Mouse (Mus musculus) common myeloid progenitor, adult 5-6 weeks (primary cell): Measurements from ENCODE around the gene Fry. TPM values are rescaled to one million over a fixed set of nuclear protein-coding genes. Genes with fewer than 3 reads are reported as not detected.
A peak's percentile ranks its signal among the peaks of the same experiment; 100 is the strongest.

Experiments used
- ATAC-seq: replicated peaks from 2 replicates; pipeline ENCODE4 v1.8.0; 2016; ENCODE audit warnings: low read depth, mild to moderate bottlenecking, moderate TSS enrichment, inconsistent platforms; ENCODE audit not compliant: poor library complexity, severe bottlenecking
- total RNA-seq: library from RNA; stranded (forward); fragments of 200-1000, 187-1606 nt; gene quantifications from 2 replicates; pipeline ENCODE4 v1.2.3, GENCODE M21; 2017

Fry gene
- total RNA-seq, 1 experiment from 2014 or later: 22.5 TPM

DNA sequence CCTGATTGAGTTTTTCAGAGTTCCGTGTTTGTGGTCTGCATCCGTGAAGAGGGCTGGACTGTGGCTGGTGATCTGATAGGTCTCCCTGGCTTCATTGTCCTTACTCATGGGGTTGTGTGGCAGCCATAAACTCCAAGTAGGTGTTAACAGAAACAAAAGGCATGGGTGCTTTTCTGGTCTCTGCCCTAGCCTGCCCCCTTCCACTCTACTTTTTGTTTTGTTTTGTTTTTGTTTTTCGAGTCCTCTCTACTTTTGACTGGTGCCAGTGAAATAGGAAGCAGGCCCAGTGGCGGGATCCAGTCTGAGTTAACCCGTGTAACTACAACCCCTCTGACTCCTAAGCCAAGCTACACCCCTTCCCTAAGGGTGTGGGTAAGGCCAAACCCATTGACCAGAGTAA lies 48.4 kb downstream of the Fry start:
- ATAC-seq: no peak

DNA sequence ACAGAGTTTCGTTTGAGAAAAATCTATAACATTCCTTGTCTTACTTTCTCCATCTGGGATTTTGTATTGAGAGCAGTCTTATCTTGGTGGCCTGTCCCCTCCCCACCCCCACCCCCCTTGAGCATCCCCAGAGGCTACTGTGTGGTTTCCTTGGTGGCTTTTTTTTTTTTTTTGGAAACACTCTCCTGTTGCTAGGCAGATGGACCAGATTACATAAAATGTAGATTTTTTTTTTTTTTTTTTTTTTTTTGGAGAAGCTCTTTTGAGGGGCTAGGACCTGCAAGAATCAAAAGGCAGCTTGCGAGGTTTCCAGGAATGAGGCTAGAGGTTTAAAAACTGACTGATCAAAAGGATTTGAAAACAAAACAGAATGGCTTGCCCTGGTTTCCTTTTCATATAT lies 48.8 kb downstream of the Fry start:
- ATAC-seq: no peak

DNA sequence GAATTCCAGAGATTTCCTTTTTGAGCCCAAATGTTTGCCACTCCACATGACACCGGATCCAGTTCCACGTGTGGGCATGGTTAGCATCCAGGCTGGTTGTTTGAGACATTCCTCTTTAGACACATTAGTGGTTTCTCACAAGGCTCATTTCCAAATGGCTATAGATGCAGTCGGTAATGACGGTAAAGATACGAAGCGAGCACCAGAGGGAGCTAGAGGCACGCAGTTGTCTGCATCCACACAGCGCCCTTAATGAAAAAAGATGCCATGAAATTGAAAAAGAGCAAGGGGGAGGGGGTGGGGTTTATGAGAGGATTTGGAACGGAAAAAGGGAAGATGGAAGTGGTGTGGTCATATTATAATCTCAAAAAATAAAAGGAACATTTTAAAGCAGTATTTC lies 50.3 kb downstream of the Fry start:
- peak; percentile 99 for ATAC-seq

DNA sequence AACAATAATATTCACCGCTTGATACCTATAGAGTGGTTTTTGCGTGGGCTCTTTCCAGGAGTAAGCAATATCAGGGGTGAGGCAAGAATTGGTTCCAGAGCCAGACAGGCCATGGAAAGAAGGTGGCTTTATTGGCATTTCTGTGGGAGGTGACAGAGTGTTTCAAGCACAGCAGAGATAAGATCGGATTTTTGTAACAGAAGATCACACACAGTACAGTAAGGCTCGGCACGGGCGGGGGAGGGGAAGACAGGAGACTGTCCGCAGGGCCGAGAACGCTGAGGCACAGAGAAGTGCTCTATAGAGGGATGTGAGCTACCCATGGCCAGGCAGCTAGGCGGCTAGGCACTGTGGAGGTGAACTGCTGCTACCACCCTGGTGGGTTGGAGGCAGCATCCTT lies 53.1 kb downstream of the Fry start:
- no peak for ATAC-seq

DNA sequence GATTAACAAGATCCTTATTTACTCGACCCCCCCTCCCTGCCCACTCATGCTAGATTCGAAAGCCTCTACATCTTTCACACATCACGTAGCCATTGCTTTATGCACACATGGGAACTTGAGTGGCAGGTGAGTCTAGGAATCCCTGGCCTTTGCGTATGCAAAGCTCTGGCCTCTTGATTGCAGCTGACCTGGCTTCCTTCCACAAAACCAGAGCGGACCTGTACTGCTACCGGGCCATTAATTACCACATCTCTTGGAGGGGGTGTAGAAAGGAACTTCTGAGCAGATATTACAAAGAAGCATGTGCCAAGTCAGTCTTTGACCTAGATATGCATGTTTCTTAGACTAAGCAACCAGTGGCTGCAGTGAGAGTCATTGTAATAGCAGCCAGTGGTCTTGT lies 55.4 kb downstream of the Fry start:
- ATAC-seq: no peak

DNA sequence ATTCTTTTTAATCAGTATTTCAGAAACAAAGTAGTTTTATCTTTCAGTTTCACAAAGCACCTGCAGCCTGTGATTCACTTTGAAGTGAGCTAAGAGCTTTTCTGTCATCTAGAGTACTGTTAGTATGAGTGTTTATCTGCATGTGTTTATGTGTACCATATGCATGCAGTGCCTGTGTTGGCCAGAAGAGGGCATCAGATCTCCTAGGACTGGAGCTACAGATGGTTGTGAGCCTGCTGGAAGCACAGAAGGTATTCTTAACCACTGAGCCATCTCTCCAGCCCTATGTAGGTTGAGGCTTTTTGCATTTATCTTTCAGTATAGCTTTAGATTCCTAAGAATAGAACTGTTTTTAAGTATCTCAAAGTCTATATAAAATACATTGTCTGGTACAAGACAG lies 56.5 kb downstream of the Fry start:
- ATAC-seq: no peak

DNA sequence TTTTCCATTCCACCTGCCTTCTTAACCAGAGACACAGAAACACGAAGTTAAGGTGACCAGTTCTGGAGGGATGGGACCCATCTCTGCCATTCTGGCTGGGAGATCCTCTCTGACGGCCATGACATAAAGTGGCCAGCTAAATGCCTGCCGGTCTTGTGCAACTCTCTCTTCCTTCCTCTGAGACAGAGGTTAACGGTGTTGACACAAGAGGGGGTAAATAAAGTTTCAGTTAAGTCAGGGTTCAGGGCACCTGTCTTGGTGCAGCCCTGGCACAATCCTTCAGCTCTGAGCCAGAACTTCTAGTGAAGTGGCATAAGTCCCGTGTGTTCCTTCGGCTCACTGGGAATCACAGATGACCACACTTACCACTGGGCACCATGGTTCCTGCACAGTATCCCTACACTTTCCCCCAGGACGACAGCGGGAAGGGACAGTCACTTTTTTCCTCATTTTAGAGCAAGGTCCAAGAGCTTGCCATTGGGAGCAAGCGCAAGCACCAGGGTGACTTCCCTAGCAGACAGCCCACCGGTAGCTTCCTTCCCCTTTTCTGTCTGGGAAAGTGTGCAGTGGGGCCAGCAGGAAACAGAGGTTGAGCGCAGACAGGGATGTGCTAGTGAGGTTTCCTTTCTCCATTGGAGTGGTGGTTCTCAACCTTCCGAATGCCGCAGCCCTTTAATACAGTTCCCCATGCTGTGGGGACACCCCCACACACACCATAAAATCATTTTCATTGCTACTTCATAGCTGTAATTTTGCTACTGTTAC lies 58.0 kb downstream of the Fry start:
- ATAC-seq: peak; percentile 93

DNA sequence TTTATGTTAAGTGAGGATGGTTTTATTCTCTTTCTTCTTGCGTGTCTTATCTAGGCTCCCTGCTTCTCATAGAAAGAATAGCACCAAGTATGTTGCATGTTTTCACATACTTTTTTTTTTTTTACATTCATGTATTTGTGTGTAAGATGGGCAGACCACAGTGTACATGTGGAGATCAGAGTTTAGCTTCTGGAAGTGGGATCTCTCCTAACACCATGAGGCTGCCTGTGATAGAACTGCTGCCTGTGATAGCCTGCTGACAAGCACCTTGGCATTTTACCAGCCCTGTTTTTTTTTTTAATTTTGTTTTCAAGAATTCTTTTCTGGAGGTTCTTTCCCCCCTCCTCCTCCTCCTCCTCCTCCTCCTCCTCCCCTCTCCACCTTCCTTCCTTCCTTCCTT lies 59.3 kb downstream of the Fry start:
- ATAC-seq: no peak; the same call in 1 of the 2 replicates

DNA sequence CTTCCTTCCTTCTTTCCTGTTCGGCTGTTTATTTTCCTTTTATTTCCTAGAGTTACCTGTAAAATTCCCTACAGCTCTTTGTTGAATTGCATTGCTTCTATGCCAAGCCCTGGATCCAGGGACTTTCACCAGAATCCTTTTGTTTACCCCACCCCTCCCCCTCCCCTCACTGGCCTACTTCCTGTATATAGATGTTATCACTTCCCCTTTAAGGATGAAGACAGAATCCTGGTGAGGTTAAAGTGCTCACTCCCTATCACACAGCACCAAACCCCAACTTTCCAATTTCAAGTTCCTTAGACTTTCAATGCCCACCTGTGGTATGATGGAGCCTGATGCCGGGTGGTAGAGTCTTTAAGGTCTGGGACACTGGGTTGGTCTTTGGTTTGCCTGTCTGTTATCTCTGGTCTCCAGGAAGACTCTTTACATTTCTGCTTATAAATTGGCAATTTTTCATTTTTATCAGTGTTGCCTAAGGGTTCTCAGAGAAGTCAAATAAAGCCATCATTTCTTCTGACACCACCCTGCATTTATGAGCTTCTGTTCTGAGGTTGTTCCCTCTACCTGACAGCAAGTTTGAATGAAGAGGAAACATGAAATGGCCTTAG lies 59.9 kb downstream of the Fry start:
- ATAC-seq: peak; percentile 23; the same call in 1 of the 2 replicates

DNA sequence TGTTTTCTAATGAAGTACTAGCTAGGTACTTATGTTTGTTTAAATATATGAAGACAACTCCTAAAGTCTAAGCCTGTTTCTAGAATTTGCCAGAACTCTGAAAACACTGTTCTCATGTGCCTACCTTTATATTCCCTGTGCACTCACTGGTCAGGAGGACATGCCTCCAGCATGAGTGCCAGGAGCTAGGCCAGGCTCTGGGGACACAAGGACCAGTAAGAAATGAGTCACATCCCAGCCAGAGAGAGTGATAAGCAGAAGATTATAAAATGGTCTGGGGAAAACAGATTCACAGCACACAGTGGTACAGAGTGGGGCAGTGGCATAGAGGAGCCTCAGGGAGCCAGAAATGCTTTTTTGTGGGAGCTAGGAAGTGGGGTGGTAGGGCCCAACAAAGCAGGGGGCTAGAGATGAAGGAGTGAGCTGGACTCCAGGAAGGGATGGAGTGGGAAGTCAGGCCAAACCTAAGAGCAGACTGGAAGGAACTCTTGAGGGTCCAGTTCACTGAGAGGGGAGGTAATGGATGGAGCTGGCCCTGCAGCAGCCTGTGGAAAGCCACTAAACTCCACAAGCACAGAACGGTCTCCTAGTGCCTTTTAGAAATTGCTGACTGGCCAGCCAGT lies 62.7 kb downstream of the Fry start:
- no peak for ATAC-seq

DNA sequence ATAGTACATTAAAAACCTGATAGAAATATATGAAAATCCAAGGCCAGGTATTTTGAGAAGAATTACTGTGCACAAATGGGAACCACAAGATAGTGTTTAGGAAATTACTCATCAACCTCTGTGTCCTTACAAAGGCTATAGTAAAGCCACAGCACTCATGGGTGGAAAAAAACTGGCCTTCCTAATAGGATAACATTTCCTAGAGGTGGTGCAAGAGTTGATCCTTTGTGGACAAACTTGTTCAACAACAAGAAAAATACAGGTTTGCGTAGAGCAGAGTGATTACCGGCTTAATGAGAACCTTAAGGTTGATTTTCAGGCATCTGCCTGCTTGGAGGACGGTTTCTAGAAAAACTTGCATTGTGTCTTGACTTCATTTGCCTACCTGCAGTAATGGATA lies 66.5 kb downstream of the Fry start:
- no peak for ATAC-seq

DNA sequence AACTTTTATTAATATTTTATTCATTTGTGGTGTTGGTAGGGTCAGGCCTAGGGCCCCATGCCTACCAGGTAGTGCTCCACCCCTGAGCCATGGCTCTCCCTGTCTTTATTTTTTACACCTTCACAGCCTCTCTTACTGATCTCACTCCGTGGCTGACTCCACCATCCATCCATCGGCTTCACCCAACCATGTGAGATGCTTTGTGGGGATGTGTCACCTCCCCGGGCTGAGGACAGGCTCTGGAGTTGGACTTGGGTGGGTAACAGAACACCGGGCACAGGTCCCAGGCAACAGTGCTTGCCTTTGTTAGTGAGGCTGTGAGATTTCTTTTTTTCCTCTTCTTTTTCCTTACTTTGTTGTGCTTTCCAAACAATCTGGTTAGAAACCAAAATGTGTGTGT lies 67.7 kb downstream of the Fry start:
- ATAC-seq: no peak

DNA sequence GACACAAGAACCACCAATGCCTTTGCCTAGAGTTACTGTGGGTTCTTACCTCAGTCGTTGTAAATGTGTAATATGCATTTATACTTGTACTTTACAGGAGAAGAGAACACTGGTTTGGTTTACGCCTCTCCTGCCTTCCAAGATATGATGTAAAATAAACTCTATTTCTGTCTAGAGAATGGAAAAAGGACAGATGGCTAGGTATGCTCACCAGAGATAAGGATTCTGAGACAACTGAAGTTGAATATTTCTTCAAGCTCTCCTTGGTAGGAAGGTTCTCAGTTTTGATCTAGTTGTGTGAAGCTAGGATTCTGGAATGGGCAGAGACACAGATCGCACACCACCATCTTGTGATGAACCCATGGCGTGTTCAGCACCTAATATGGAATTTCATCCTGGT lies 68.2 kb downstream of the Fry start:
- peak; percentile 26; the same call in 1 of the 2 replicates for ATAC-seq

DNA sequence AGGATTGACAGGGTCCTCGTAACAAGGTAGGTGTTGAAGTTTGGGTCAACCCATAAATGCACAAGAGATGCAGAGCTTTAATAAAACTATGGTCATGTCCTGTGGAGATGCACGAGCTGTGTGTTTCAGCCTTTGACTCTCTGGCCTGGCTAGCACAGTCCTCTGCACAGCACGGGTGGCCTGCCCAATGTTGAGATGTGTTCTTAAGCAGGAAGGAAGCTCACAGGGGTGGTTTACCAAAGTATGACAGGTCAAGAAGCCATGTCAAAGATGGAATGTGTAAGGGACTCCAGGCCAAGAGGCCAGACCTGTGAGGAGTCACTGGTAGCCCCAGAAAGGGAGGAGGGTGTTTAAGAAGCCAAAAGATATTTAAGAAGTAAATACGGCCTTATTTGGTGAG lies 69.6 kb downstream of the Fry start:
- peak; percentile 66; the same call in 1 of the 2 replicates for ATAC-seq

DNA sequence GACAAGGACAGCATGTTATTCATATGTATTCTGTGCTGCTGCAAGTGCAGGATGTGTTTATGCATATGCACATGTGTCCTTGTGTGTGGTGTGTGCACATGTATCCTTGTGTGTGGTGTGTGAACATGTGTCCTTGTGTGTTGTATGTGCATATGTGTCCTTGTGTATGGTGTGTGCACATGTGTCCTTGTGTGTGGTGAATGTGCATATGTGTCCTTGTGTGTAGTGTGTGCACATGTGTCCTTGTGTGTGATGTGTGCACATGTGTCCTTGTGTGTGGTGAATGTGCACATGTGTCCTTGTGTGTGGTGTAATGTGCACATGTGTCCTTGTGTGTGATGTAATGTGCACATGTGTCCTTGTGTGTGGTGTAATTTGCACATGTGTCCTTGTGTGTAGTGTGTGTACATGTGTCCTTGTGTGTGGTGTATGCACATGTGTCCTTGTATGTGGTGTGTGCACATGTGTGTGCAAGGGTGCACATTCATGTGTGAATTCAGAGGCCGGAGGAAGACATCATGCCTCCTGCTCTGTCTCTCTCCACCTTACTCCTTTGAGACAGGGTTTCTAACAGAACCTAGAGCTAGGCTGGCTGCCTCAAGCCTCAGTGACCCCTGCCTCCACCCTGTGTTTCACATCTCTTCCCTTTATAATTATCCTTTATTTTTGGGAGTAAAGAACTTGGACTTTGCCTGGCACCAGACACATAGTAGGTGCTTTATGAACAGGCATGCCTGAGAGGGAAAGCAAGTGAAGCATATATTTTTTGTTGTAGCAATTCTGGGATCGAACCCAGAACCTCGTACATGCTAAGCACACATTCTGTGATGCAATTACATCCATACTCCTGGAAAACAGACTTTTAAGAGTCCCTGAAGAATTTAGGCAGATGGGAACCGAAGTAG lies 72.3 kb downstream of the Fry start:
- no peak for ATAC-seq

DNA sequence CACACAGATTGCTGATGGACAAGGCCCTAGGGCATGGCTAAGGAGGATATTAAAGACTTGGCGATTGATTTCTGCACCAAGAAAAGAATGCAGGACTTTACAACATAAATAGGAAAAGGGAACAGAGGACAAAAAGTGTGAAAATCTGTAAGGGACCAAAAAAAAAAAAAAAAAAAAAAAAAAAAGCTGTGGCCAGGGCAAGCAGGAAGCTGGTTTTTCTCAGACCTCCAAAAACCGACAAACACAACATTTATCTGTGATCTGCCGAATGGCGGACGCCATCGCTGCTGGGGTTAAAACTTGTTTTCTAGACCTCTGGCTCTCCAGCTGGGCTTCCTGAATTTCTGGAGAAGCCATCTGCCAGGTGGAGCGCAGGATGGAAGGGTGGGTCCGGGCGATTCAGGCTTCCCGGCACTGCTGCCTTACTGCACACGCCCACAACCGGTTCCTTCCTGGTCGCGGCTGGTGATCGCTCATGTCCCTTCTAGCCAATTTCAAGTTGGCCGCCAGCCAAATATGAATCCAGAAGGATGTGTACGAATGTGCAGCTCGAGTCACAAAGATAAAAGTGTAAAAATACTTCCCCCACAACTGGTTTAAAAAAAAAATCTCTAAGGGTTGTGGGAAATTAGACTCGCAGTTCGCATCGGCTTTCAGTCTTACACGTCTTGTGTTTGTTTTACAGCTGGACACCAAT lies 77.2 kb downstream of the Fry start:
- ATAC-seq: peak; percentile 79

DNA sequence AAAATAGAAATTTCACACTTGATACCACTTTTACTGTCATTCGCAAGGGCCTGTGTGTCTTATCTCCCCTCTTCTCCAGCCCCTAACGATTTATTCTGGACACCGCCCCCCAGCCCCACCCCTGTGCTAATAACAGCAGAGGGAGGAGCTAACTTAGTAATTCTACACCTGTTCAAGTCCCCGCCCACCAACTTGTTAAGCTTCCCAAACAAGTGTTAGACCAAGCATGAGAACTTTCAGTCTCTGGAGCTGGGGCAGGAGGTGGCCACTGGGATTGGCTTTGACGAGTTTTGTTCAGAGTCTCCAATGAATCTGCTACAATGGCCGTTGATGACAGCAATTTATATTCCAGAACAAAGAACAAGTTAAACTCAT lies 77.8 kb downstream of the Fry start:
- peak; percentile 74 for ATAC-seq

DNA sequence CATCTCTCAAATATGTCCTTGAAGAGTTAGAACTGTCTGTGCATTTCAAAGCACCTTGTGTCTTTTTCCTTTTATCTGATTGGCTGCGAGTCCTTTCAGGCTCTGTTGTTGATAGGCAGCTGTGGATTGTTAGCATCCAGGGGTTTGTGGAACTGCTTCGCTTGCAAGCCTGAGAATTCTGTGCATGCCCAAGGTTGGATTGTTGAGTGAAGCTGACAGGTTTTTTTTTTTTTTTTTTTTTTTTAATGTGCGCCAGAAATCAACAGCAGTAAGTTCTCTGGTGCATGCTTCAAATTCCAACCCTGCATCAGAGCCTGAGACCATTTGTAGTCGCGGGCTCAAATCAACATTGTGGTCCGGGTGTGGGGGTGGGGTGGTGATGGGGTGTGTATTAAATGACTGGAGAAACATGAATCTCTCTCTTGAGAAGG lies 78.5 kb downstream of the Fry start:
- ATAC-seq: peak; percentile 28; the same call in 1 of the 2 replicates

DNA sequence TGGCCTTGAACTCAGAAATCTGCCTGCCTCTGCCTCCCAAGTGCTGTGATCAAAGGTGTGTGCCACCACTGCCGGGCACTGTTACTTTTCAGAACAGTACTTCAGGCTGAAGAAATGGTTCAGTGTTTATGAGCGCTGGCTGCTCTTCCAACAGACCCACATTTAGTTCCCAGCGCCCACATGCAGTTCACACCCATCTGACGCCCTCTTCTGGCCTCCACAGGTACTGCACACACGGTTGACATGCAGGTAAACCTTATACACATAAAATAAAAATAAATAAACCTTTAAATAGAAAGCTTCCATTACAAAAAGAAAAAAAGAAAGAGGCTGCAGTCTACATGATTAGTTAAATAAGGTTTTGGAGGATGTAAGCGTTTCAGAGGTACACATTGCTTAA lies 88.3 kb downstream of the Fry start:
- no peak for ATAC-seq

DNA sequence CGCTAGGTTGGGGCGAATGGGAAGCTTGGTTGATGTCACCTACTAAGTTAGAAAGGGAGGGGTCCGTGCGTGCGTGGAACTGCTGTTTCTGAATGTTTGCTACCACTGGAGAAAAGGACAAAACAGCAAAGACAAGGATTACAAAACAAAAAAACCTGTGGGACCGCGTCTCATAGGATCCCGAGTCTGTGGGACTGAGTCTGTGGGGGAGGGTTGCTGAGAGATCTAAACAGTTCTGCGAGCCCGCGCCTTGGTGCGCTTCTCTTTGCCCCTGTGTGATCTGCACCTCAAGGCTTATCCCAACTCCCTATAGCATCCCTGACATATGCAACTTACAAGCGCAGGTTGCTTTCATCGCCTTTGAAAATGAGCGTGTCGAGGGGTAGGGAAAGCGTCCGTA lies 89.2 kb downstream of the Fry start:
- no peak for ATAC-seq
